Mouse (Mus musculus): Measurements from ENCODE around the gene Gm49320. TPM values are rescaled to one million over a fixed set of nuclear protein-coding genes. Genes with fewer than 3 reads are reported as not detected.

The Gm49320 gene
- polyA plus RNA-seq (2015; fragmentation: Nextera tagmentation; extraction: Ambion mirVana), result 1.0 and 1.8 TPM in 2 replicates

- WGBS, result under 1% methylated on average over 71 of the region's 71 CpGs
- no peaks in the 10 kb centered on the region for H3K27me3 ChIP-seq (replicated peaks)
- no peaks in the 10 kb centered on the region for H3K9me3 ChIP-seq
- peak within 1 kb of the TSS; percentile 82 for H3K4me2 ChIP-seq
- H3K27ac ChIP-seq, result peak within 1 kb of the TSS; percentile 90
- peak within 1 kb of the TSS; percentile 75 for H3K4me3 ChIP-seq
- peak; percentile 95 for ATAC-seq (replicated peaks)
- peaks cover 38% of the 10 kb centered on the region for H3K4me1 ChIP-seq
- peaks cover 11% of the 10 kb centered on the region for H3K36me3 ChIP-seq (replicated peaks)
- peak within 1 kb of the TSS; percentile 63 for H3K9ac ChIP-seq
These were observed at the start of gene Gm49320, which contains the start of gene Map2k7 for GRCm38 (mm10) chr8:4238434-4239192. TSS of gene Gm49320 (plus strand) at chr8:4238865. TSS of gene Map2k7 (plus strand) at chr8:4238740.

- 42% methylated on average over 3 of the region's 3 CpGs for WGBS
- H3K27me3 ChIP-seq (replicated peaks), result no peaks in the 10 kb centered on the region
- no peak overlapping the region for H3K4me3 ChIP-seq
- ATAC-seq (replicated peaks), result no peak
- H3K9me3 ChIP-seq, result no peaks in the 10 kb centered on the region
- H3K27ac ChIP-seq, result no peak overlapping the region
- H3K4me2 ChIP-seq, result no peak overlapping the region
- peaks cover 49% of the 10 kb centered on the region for H3K36me3 ChIP-seq (replicated peaks)
- peaks cover 14% of the 10 kb centered on the region for H3K4me1 ChIP-seq
- H3K9ac ChIP-seq, result no peak overlapping the region
These were observed 49.5 kb upstream of the Gm49320 start for GRCm38 (mm10) chr8:4189031-4189722.

GRCm38 (mm10) chr8:4192305-4192704 is 46.4 kb upstream of the Gm49320 start:
- 41% methylated on average over 5 of the region's 5 CpGs for WGBS
- Histone ChIP-seq H3K27me3 (replicated peaks) (no peaks in the 10 kb centered on the region), H3K27ac (peak overlapping the region; percentile 69), H3K4me2 (no peak overlapping the region), H3K36me3 (replicated peaks) (peaks cover 29% of the 10 kb centered on the region), H3K4me1 (peaks cover 14% of the 10 kb centered on the region), H3K9ac (no peak overlapping the region), H3K4me3 (no peak overlapping the region), H3K9me3 (no peaks in the 10 kb centered on the region)
- ATAC-seq (replicated peaks), result peak; percentile 54

- ATAC-seq (replicated peaks), result peak; percentile 83
- Histone ChIP-seq H3K9ac (no peak overlapping the region), H3K36me3 (replicated peaks) (peaks cover 27% of the 10 kb centered on the region), H3K4me1 (peaks cover 14% of the 10 kb centered on the region), H3K27me3 (replicated peaks) (no peaks in the 10 kb centered on the region), H3K4me3 (no peak overlapping the region), H3K9me3 (no peaks in the 10 kb centered on the region), H3K4me2 (peak overlapping the region; percentile 23; the same call in 1 of the 2 replicates), H3K27ac (peak overlapping the region; percentile 69)
- WGBS, result 2% methylated on average over 18 of the region's 18 CpGs
These were observed 45.7 kb upstream of the Gm49320 start for GRCm38 (mm10) chr8:4192807-4193587.

- Histone ChIP-seq H3K36me3 (replicated peaks) (peaks cover 24% of the 10 kb centered on the region), H3K4me1 (peaks cover 14% of the 10 kb centered on the region), H3K9ac (no peak overlapping the region), H3K9me3 (no peaks in the 10 kb centered on the region), H3K27ac (peak overlapping the region; percentile 69; the same call in 1 of the 2 replicates), H3K27me3 (replicated peaks) (no peaks in the 10 kb centered on the region), H3K4me2 (no peak overlapping the region), H3K4me3 (no peak overlapping the region)
- ATAC-seq (replicated peaks), result peak; percentile 14
- WGBS, result 55% methylated on average over 7 of the region's 7 CpGs
These were observed 45.1 kb upstream of the Gm49320 start for GRCm38 (mm10) chr8:4193588-4193894.

- ATAC-seq (replicated peaks), result no peak
- no peak overlapping the region for H3K4me2 ChIP-seq
- H3K36me3 ChIP-seq (replicated peaks), result peaks cover 47% of the 10 kb centered on the region
- peaks cover 11% of the 10 kb centered on the region for H3K4me1 ChIP-seq
- no peak overlapping the region for H3K27ac ChIP-seq
- no peak overlapping the region for H3K4me3 ChIP-seq
- H3K27me3 ChIP-seq (replicated peaks), result peaks cover 7% of the 10 kb centered on the region; the same call in 1 of the 2 replicates
- no peaks in the 10 kb centered on the region for H3K9me3 ChIP-seq
- H3K9ac ChIP-seq, result no peak overlapping the region
- WGBS, result 65% methylated on average over 2 of the region's 2 CpGs
These were observed 37.3 kb upstream of the Gm49320 start for GRCm38 (mm10) chr8:4201321-4201720.

- Histone ChIP-seq H3K36me3 (replicated peaks) (peaks cover 46% of the 10 kb centered on the region), H3K9me3 (no peaks in the 10 kb centered on the region), H3K9ac (no peak overlapping the region), H3K4me1 (peaks cover 30% of the 10 kb centered on the region), H3K27me3 (replicated peaks) (peaks cover 7% of the 10 kb centered on the region; the same call in 1 of the 2 replicates), H3K4me2 (no peak overlapping the region), H3K4me3 (no peak overlapping the region), H3K27ac (no peak overlapping the region)
- ATAC-seq (replicated peaks), result no peak
- WGBS, result 23% methylated on average over 38 of the region's 38 CpGs
These were observed 33.2 kb upstream of the Gm49320 start for GRCm38 (mm10) chr8:4205246-4206123.

GRCm38 (mm10) chr8:4206182-4207015 is 32.3 kb upstream of the Gm49320 start:
- Histone ChIP-seq H3K4me2 (no peak overlapping the region), H3K27ac (no peak overlapping the region), H3K36me3 (replicated peaks) (peaks cover 47% of the 10 kb centered on the region), H3K4me1 (peaks cover 37% of the 10 kb centered on the region), H3K4me3 (no peak overlapping the region), H3K9me3 (no peaks in the 10 kb centered on the region), H3K27me3 (replicated peaks) (peaks cover 7% of the 10 kb centered on the region; the same call in 1 of the 2 replicates), H3K9ac (no peak overlapping the region)
- peak; percentile 8 for ATAC-seq (replicated peaks)
- 10% methylated on average over 44 of the region's 44 CpGs for WGBS

- Histone ChIP-seq H3K36me3 (replicated peaks) (peaks cover 43% of the 10 kb centered on the region), H3K4me1 (peaks cover 41% of the 10 kb centered on the region), H3K9ac (no peak overlapping the region), H3K9me3 (no peaks in the 10 kb centered on the region), H3K4me2 (no peak overlapping the region), H3K4me3 (no peak overlapping the region), H3K27me3 (replicated peaks) (peaks cover 7% of the 10 kb centered on the region; the same call in 1 of the 2 replicates), H3K27ac (no peak overlapping the region)
- ATAC-seq (replicated peaks), result peak; percentile 1; the same call in 1 of the 2 replicates
- 48% methylated on average over 2 of the region's 2 CpGs for WGBS
These were observed 31.7 kb upstream of the Gm49320 start for GRCm38 (mm10) chr8:4207016-4207350.

GRCm38 (mm10) chr8:4211097-4211496 is 27.6 kb upstream of the Gm49320 start:
- peaks cover 68% of the 10 kb centered on the region for H3K4me1 ChIP-seq
- ATAC-seq (replicated peaks), result no peak
- no peak overlapping the region for H3K9ac ChIP-seq
- H3K4me2 ChIP-seq, result no peak overlapping the region
- H3K4me3 ChIP-seq, result no peak overlapping the region
- WGBS, result 69% methylated on average over 6 of the region's 6 CpGs
- no peaks in the 10 kb centered on the region for H3K9me3 ChIP-seq
- no peaks in the 10 kb centered on the region for H3K27me3 ChIP-seq (replicated peaks)
- peak overlapping the region; percentile 32; the same call in 1 of the 2 replicates for H3K27ac ChIP-seq
- peaks cover 22% of the 10 kb centered on the region for H3K36me3 ChIP-seq (replicated peaks)

GRCm38 (mm10) chr8:4212809-4213209 is 25.9 kb upstream of the Gm49320 start:
- peak overlapping the region; percentile 48 for H3K4me3 ChIP-seq
- H3K4me1 ChIP-seq, result peaks cover 52% of the 10 kb centered on the region
- no peaks in the 10 kb centered on the region for H3K27me3 ChIP-seq (replicated peaks)
- no peak for ATAC-seq (replicated peaks)
- peak overlapping the region; percentile 47 for H3K9ac ChIP-seq
- H3K4me2 ChIP-seq, result peak overlapping the region; percentile 91
- H3K27ac ChIP-seq, result peak overlapping the region; percentile 55
- 1% methylated on average over 25 of the region's 25 CpGs for WGBS
- H3K36me3 ChIP-seq (replicated peaks), result peaks cover 18% of the 10 kb centered on the region
- H3K9me3 ChIP-seq, result no peaks in the 10 kb centered on the region

Data from midbrain, embryonic 15.5 days (tissue).